Mouse (Mus musculus) left cerebral cortex, postnatal 4 days (tissue): ENCODE results near the gene Pard3b. TPM values are rescaled to one million over a fixed set of nuclear protein-coding genes. Genes with fewer than 3 reads are reported as not detected.

Experiments
- DNase-seq: peaks from one replicate; pipeline ENCODE4 v3.0.0-alpha.2; 2022
- intact Hi-C: fragments of 180-260 bp; cut with DNase I; formaldehyde crosslinking; loops from one replicate; pipeline ENCODE4 v1.15.1; 2025
- total RNA-seq, 2 experiments: library from RNA; stranded (reverse); gene quantifications; 2 replicates each; pipeline ENCODE4 v1.2.3; 2021

Gene Pard3b
- total RNA-seq, 2 experiments from 2014 or later: 6.3 to 7.1 TPM

GRCm38 (mm10) chr1:62665771-62666730 is 1027.4 kb downstream of the Pard3b start:
- intact Hi-C loops: no loop called here
- no peak for DNase-seq

- no peak for DNase-seq
- intact Hi-C loops: no loop called here
Measured at GRCm38 (mm10) chr1:62666780-62667179, 1028.2 kb downstream of the Pard3b start.

GRCm38 (mm10) chr1:62678611-62679344 is 1040.2 kb downstream of the Pard3b start:
- DNase-seq: no peak

GRCm38 (mm10) chr1:62679466-62679865 is 1040.8 kb downstream of the Pard3b start:
- DNase-seq: no peak
- intact Hi-C loops: no loop called here

More at GRCm38 (mm10) chr1:62678611-62679344, 1040.2 kb downstream of the Pard3b start:
- intact Hi-C loops: no loop called here

- DNase-seq: peak; percentile 51
- intact Hi-C loops: no loop called here
Measured at GRCm38 (mm10) chr1:62682456-62683385, 1044.1 kb downstream of the Pard3b start.

GRCm38 (mm10) chr1:62683498-62683897 is 1044.9 kb downstream of the Pard3b start:
- no peak for DNase-seq
- intact Hi-C loops: no loop called here

GRCm38 (mm10) chr1:62687511-62687910 is 1048.9 kb downstream of the Pard3b start:
- intact Hi-C loops: no loop called here
- no peak for DNase-seq

- intact Hi-C loops: no loop called here
- DNase-seq: no peak
Measured at GRCm38 (mm10) chr1:62691175-62691574, 1052.6 kb downstream of the Pard3b start.
